Mouse (Mus musculus) megakaryocyte progenitor cell, adult 5-6 weeks (primary cell): ENCODE measurements around the gene Appl1. TPM values are rescaled to one million over a fixed set of nuclear protein-coding genes. Genes with fewer than 3 reads are reported as not detected.

ENCODE experiments used
- ATAC-seq: replicated peaks from 2 replicates; pipeline ENCODE4 v1.8.0; 2016; ENCODE audit warnings: mild to moderate bottlenecking, moderate TSS enrichment, inconsistent platforms; ENCODE audit not compliant: poor library complexity
- total RNA-seq, 2 experiments: library from RNA; stranded (forward) in 1 of 2; stranded (reverse) in 1 of 2; fragments of 157-497, 149-512 nt in 1 of 2; fragments of 200-1000 nt in 1 of 2; gene quantifications; 2 replicates each; pipeline versions ENCODE4 v1.2.3 to v1.2.4; 2015 to 2017

The Appl1 gene
- 26.4 and 27.7 TPM in 2 replicates for total RNA-seq (2015)
- total RNA-seq (2017): 26.1 and 27.4 TPM in 2 replicates

GRCm38 (mm10) chr14:26971106-26971789, at the start of gene Appl1:
Gene Appl1, minus strand, starts transcription at chr14:26971232.
- no peak for ATAC-seq

DNA sequence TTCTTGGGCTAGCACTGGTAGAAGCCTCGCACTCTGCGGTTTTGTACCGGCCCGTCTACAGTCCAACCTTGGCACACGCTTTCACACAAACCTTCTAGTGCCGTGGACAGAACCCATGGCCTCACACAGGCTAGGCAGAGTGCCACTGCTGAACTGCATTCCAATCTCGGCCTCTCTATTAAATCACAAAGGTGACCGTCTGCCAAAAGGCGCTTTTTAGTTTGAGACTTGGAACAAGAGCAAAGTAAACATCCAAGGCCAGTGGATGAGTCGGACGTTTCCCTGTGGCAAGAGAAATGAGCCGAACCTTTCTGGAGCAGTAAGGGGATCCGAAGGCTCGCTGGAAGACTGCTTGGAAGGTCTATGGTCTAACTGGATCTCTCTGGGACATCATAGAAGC, 48.8 kb upstream of the Appl1 start:
- no peak for ATAC-seq

DNA sequence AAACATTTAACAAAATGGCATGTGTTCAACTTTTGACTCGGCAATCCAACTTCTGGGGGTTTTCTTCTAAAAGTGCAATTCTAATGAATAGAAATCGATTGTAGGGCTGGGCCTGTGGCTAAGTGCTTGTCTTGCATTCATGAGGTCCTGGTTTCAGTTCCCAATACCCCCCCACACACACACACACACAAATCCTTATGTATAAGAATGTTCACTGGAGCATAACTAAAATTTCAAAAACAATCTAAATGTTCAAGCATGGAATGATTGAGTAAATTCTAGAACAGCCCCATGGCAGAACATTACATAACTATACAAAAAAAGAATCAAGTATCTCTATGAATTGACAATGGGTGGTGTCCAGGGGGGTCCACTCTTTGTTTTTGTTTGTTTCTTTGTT, 46.9 kb upstream of the Appl1 start:
- ATAC-seq: no peak

- no peak for ATAC-seq
Measured at GRCm38 (mm10) chr14:27013658-27014057, 42.6 kb upstream of the Appl1 start.

DNA sequence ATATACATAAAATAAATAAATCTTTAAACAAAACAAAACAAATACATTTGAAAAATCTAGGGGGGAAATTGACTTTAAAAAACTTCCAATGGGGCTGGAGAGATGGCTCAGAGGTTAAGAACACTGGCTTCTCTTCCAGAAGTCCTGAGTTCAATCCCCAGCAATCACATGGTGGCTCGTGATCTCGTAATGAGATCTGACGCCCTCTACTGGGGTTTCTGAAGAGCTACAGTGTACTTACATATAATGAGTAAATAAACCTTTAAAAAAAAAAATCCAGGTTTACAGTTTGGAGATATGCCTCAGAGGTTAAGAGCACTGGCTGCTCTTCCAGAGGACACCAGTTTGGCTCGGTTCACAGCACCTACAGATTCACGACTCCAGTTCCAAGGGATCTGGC, 40.5 kb upstream of the Appl1 start:
- ATAC-seq: no peak

- ATAC-seq: no peak
Measured at GRCm38 (mm10) chr14:27005937-27006336, 34.9 kb upstream of the Appl1 start.

DNA sequence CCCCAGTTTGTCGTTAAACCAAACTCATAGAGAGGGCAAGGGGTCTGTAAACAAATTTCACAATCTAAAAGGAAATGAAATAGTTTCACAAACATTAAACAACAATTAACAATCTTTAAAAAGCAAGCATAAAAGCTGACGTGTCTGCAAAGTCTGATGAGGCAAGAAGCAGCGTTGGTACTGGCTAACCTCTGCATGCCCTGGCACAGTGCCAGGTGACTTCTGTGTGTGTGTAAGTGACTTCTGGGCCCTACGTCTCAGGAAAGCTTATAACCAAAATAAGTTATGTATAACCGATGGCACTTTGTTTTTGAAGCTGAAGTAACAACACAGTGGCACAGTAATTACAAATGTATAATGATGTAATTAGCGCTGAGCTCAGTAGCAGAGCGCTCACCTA, 33.9 kb upstream of the Appl1 start:
- no peak for ATAC-seq

DNA sequence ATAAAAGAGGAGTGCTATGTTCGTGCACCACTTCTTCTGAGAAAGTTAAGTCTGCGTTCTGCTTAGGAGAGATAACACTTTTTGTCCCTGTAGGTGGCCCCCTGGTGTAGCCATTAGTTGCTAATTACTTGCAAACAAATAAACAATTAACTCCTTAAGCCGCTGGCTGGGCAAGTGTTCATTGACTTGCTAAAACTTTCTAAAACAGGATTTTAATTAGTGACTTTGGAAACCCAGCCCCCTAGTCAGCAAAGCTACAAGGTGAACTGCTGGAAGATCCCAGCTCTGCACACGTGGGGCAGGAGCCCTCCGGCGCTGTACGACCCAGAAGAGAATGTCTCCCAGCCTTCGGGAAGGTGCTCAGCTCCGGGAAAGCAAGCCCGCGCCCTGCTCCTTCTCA, 29.4 kb upstream of the Appl1 start:
- ATAC-seq: peak; percentile 65

DNA sequence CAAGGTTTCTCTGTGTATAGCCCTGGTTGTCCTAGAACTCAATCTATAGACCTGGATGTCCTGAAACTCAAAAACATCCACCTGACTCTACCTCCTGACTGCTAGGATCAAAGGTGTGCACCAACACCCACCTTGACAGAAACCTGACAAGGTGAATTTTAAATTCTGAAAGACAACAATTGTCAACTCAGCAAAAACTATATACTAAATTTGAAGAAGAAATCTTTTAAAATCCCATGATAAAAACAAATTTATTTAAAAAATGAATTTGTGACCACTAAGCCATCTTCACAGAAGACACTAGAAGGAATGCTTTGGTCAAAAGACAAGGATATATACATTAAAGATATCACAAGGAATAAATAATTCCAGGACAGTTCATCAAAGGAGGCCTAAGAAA, 25.2 kb upstream of the Appl1 start:
- ATAC-seq: no peak

DNA sequence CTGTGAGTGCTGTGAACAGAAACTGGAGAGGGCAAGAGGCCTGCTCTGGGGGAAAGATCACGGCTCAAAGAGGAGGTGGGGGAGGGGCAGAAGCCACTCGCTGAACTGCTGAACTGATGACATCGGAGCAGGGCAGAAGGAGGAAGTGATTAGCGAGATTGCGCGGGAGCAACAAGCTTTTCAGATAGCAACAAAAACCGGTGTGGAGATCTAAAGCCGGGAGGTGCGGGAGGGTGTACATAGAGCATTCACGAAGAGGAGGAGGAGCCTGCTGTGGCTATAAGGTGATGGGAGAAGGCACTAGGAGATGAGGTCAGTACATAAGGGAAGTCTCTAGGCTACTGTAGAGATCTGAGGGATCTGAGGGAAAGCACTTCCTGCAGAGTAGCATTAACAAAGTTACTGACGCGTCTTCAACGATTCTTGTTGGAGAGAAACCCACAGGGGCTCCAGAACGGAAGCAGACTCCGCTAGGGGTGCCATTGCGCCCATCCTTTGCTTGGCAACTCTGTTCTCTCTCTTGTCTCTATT, 23.2 kb upstream of the Appl1 start, which contains the start of gene Hesx1:
TSS of gene Hesx1 (plus strand) at position 206 of the 531 bp plus-strand sequence.
- ATAC-seq: peak; percentile 95

DNA sequence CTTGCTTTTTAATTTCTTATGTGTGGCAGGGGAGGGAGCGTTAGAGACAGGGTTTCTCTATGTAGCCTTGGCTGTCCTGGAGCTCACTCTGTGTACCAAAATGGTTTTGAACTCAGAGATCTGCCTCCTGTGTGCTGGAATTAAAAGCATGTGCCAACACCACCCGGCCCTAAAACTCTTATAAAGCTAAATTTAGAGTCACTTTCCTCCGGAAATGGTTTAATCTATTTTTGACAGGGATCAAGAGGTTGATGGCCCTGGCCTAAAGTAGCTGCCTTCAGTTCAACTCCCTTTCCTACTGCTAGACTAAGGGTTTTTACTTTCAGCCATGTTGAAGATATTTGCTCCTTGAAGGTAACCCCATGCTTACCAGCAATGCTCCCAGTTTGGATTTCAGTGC, 22.4 kb upstream of the Appl1 start:
- ATAC-seq: no peak

DNA sequence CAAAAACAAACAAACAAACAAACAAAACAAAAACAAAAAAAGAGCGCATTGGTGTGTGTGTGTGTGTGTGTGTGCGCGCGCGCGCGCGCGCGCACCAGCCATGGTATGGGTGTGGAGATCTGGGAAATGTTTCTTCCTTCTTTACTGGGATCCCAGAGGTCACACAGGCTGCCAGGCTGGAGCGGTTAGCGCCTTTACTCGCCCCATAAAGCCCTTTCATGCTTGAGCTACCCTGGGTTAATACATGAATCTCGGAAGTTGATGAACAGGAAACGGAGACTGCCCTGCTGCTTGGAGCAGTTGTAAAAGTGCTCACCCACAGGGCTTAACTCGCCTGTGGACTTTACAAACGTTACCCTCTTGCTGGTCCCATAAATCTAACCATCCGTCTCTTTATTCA, 20.6 kb upstream of the Appl1 start:
- no peak for ATAC-seq

DNA sequence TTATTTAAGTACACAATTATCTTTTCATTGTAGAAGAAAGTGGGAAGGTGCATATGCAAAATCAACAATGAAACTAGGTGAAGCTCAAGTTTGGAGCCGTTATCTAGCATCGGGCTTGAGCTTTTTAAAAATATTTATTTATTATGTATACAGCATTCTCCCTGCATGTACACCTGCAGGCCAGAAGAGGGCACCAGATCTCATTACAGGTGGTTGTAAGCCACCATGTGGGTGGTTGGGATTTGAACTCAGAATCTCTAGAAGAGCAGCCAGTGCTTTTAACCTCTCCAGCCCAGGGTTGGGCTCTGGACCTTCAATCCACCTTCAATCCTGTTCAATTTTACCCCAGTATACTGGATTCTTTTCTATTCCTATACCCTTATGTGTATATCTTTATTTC, 17.7 kb upstream of the Appl1 start:
- no peak for ATAC-seq

DNA sequence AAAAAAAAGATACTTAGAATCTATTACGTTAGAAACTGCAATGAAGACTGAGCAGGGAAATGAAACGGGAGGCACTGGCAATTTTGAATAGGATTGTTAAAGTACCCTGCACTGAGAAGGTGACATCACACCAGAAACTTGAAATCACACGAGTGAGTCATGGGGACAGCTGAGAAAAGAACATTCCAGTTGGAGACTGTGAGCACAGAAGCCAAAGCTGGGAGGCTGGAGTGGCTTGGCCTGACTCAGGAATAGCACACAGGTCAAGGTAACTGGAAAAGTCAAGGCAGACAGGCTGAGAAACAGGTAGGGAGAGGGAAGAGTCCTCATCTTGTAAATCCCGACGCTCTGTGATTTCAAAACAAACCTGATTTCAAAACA, 11.1 kb upstream of the Appl1 start:
- ATAC-seq: no peak

GRCm38 (mm10) chr14:26981494-26982149, 10.6 kb upstream of the Appl1 start:
- no peak for ATAC-seq

DNA sequence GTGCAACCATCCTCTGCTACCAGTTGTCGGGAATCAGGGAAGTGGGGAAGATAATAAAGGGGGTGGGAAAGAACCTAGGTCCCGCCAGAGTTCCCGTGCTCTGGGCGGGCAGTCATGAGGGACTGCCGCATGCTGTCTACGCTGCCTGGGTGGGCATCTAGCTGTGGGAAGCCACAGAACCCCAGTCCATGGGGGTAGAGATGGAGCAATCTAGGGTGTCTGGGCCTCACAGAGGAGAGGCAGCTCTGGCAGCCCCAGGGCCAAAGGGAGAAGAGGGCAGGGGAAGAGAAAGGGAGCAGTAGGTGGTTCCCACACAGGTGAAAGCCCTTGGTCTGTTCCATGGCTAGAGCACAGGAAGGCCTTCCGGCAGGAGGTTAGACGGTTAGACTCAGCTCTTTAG, 10.0 kb upstream of the Appl1 start:
- no peak for ATAC-seq

DNA sequence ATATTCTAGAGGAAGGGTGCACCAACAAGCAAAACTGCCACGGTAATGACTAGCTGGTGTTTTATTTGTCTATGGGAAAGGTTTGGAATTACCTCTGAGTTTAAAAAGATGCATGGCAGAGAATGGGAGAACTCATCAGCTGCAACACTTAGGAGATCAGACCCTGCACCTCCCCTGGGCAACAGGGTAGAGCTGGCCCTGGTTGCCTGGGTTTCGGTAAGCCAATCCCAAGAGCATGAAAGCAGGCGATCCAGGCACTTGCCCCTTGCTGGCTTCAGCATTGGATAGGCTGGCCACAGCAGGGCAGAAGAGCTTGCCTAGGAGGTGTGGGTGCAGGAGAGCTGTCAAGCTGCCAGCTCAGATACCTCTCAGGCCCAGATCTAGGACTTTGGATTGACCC, 8.8 kb upstream of the Appl1 start:
- no peak for ATAC-seq

- ATAC-seq: peak; percentile 62
Measured at GRCm38 (mm10) chr14:26977500-26977899, 6.5 kb upstream of the Appl1 start.

GRCm38 (mm10) chr14:26976212-26976611, 5.2 kb upstream of the Appl1 start:
- ATAC-seq: peak; percentile 72

DNA sequence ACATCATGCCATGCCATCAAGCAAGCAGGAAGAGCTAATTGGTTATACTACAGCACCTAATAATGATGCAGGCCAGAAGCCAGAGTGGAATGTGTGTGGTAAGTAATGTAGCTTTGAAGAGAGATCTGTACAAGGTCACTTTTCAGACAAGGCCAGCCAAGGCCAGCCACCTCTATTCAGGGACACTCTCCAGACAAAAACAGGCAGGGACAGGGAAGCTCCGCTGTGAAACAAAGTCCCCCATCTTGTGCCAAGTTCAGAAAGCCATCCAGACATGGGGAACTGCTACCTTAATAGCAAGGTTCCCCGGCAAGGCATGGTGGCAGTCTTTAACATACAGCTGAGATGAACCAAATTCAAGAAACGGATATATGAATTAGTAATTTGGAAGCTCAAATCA, 4.5 kb upstream of the Appl1 start:
- no peak for ATAC-seq

DNA sequence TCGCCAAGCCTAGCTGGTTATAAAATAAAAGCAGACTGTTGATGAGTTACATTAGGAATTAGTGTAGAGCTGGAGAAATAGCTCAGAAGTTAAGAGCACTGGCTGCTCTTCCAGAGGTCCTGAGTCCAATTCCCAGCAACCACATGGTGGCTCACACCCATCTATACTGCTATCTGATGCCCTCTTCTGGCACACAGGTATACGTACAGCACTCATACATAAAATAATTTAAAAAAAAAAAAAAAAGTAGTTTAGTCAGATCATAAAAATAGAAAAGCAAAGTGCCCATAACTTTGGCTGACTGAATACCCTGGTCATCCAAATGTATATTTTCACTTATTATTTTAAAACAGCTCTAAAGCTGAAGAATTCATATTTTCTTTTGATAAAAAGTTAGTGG, 2.1 kb upstream of the Appl1 start:
- ATAC-seq: no peak

GRCm38 (mm10) chr14:26970439-26970932, 546 bp downstream of the Appl1 start:
- peak; percentile 94 for ATAC-seq
